Mouse (Mus musculus) liver, embryonic 14.5 days (tissue): Measurements from ENCODE around the gene Mc1r. TPM values are rescaled to one million over a fixed set of nuclear protein-coding genes. Genes with fewer than 3 reads are reported as not detected.

ENCODE experiments used
- ATAC-seq: fragments of 200-750 bp; cut with Nextera tagmentation; 2 replicates; pipeline ENCODE4 v1.8.0; 2017; ENCODE audit warnings: moderate number of reproducible peaks, mild to moderate bottlenecking, moderate library complexity; ENCODE audit not compliant: insufficient read depth
- DNase-seq, 3 experiments: peaks; one replicate each; pipeline ENCODE4 v3.0.0-alpha.2; 2012 to 2013; ENCODE audit warnings: low read depth in 3 of 3, low spot score in 3 of 3
- H3K27ac ChIP-seq: fragments of 300-500 bp; sonication (generic); 2 replicates; pipeline ENCODE4 v1.5.1; 2014; ENCODE audit warnings: moderate library complexity, mild to moderate bottlenecking, control low read depth, inconsistent platforms
- H3K27me3 ChIP-seq: fragments of 300-500 bp; sonication (generic); 2 replicates; pipeline ENCODE4 v1.6.1; 2014; ENCODE audit warnings: mild to moderate bottlenecking, low read length, moderate library complexity; ENCODE audit not compliant: control insufficient read depth, insufficient read depth
- H3K36me3 ChIP-seq: fragments of 300-500 bp; sonication (generic); replicated peaks from 2 replicates; pipeline ENCODE4 v1.6.1; 2014; ENCODE audit warnings: low read depth; ENCODE audit not compliant: control insufficient read depth, insufficient read depth
- H3K4me1 ChIP-seq, 2 experiments: fragments of 200-500 bp in 1 of 2; fragments of 300-500 bp in 1 of 2; sonication (generic) in 1 of 2; replicated peaks; 2 replicates each; pipeline ENCODE4 v1.6.1; 2012 to 2014; ENCODE audit warnings: antibody characterized with exemption in 1 of 2, inconsistent platforms in 1 of 2, low read length in 1 of 2; ENCODE audit not compliant: control insufficient read depth in 2 of 2, insufficient read depth in 2 of 2
- H3K4me2 ChIP-seq: fragments of 300-500 bp; sonication (generic); 2 replicates; pipeline ENCODE4 v1.6.1; 2014; ENCODE audit warnings: low read depth, mild to moderate bottlenecking, control low read depth, moderate library complexity
- H3K4me3 ChIP-seq, 2 experiments: fragments of 200-500 bp in 1 of 2; fragments of 300-500 bp in 1 of 2; sonication (generic) in 1 of 2; 2 replicates each; pipeline ENCODE4 v1.5.1; 2012 to 2014; ENCODE audit warnings: low read depth in 2 of 2, low read length in 2 of 2, mild to moderate bottlenecking in 2 of 2, control low read depth in 1 of 2, inconsistent platforms in 1 of 2, moderate library complexity in 1 of 2; ENCODE audit not compliant: insufficient read depth in 1 of 2
- H3K9ac ChIP-seq: fragments of 300-500 bp; sonication (generic); replicated peaks from 2 replicates; pipeline ENCODE4 v1.6.1; 2014; ENCODE audit warnings: mild to moderate bottlenecking, control low read depth, moderate library complexity
- H3K9me3 ChIP-seq: fragments of 300-500 bp; sonication (generic); 2 replicates; pipeline ENCODE4 v1.6.1; 2016; ENCODE audit warnings: low read length, mixed read lengths; ENCODE audit not compliant: control insufficient read depth
- CTCF ChIP-seq: IDR thresholded peaks from 2 replicates; pipeline ENCODE4 v1.5.1; 2016; ENCODE audit warnings: antibody characterized with exemption, low read depth, control low read depth
- EP300 ChIP-seq: IDR thresholded peaks from 2 replicates; pipeline ENCODE4 v1.6.1; 2016; ENCODE audit warnings: antibody characterized with exemption, low read depth
- WGBS: fragments of 180-500 bp; shearing (Covaris S2); extraction: QIAGEN DNeasy Blood & Tissue Kit; methylation state at CpG from one replicate; pipeline ENCODE4 v1.1.7; 2014; ENCODE audit not compliant: insufficient replicate concordance; 5-methylcytosine and 5-hydroxymethylcytosine counted together
- polyA plus RNA-seq, 2 experiments: library from polyadenylated mRNA; depleted of rRNA in 1 of 2; stranded (reverse) in 1 of 2; unstranded in 1 of 2; fragments of >200 nt; fragmentation: Nextera tagmentation in 1 of 2; extraction: Ambion mirVana in 1 of 2; gene quantifications; 2 replicates each; pipeline versions ENCODE4 v1.2.1 to v1.2.3; 2012 to 2014

Gene Mc1r
- polyA plus RNA-seq, 2 experiments: 0.03 TPM; not detected in 1

DNA sequence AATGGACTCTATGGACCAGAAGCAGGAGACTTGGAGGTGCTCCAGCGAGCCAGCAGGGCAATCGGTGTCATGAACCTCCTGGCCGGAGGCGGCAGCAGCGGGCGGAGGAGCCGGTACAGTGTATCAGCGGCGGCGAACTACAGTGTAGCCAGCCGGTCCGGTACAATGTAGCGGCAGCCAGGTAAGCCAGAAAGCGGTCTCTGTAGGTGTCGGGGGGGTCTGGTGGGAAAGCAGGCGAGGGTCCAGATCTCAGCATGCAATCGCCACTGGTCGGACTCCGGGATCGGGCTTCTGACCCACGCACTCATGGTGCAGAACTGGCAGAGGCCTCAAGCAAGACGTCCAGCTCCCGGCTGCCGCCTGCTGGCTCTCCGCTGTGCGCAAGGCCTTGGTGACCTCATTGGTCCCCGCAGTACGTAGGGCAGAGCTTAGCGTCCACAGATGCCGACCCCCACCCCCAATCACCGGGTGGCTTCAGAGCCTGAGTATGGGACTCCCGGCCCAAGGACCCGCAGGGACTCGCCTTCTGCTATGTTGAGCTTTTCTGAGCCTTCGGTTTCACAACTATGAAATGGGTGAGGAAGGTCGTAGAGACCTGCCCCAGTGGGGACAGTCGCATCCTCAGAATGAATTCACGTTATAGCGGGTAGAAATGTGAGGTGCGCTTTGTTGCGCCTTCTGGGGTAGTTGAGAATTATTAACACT is 36.1 kb downstream of the Mc1r start:
- Histone ChIP-seq H3K4me2 (peak overlapping the region; percentile 81), H3K9me3 (no peaks in the 10 kb centered on the region), H3K36me3 (no peaks in the 10 kb centered on the region), H3K27me3 (no peaks in the 10 kb centered on the region), H3K27ac (no peak overlapping the region), H3K4me3 (peak overlapping the region; percentile 72 to 85), H3K4me1 (peaks cover 4 to 10% of the 10 kb centered on the region in 2 experiments; a peak in 3 of 4 replicates), H3K9ac (peak overlapping the region; percentile 69)
- WGBS: 1% methylated on average over 41 of the region's 41 CpGs
- DNase-seq (peak; percentile 68 to 75 (median 72)), ATAC-seq (peak; percentile 93)
- peak; percentile 82 for TF ChIP-seq CTCF
- TF ChIP-seq EP300: no peak

- DNase-seq: no peak
- TF ChIP-seq EP300 (no peak), CTCF (no peak)
These were observed 36.6 kb downstream of the Mc1r start for GRCm38 (mm10) chr8:123443576-123443921.

GRCm38 (mm10) chr8:123444131-123444530 is 37.2 kb downstream of the Mc1r start:
- Histone ChIP-seq H3K27me3 (no peaks in the 10 kb centered on the region), H3K27ac (no peak overlapping the region), H3K4me3 (no peak overlapping the region), H3K9ac (no peak overlapping the region), H3K9me3 (no peaks in the 10 kb centered on the region), H3K4me2 (peak overlapping the region; percentile 81), H3K36me3 (no peaks in the 10 kb centered on the region), H3K4me1 (peaks cover 4 to 11% of the 10 kb centered on the region in 2 experiments; a peak in 3 of 4 replicates)
- ATAC-seq: no peak
- no peak for DNase-seq
- TF ChIP-seq CTCF (no peak), EP300 (no peak)
- WGBS: 54% methylated on average over 6 of the region's 6 CpGs

More at GRCm38 (mm10) chr8:123443576-123443921, 36.6 kb downstream of the Mc1r start:
- Histone ChIP-seq H3K4me2 (peak overlapping the region; percentile 81), H3K27ac (no peak overlapping the region), H3K4me3 (peak overlapping the region; percentile 72 to 85), H3K27me3 (no peaks in the 10 kb centered on the region), H3K36me3 (no peaks in the 10 kb centered on the region), H3K9me3 (no peaks in the 10 kb centered on the region), H3K4me1 (peaks cover 4 to 10% of the 10 kb centered on the region in 2 experiments; a peak in 3 of 4 replicates), H3K9ac (peak overlapping the region; percentile 69)
- ATAC-seq: no peak
- WGBS: 19% methylated on average over 4 of the region's 4 CpGs

DNA sequence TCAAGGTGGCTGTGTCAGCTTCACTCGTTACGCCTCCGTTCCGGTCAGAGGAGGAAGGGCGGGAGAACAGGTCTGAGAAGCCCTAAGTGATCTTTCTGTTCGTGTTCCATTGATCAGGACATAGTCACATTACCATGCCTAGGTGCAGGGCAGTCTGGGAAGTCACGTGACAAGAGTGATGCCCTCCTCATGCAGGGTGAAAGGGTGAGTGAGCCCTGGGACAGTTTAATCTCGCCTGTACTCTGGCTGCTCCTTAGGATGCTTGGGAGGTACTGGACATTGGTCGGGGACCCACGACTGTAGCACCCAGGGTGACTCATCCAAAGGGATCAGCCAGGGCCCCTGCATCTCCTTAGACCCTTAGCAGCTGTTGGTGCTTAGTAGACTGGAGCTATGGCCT is 39.1 kb downstream of the Mc1r start:
- WGBS: 67% methylated on average over 10 of the region's 10 CpGs
- peaks cover 4 to 15% of the 10 kb centered on the region in 2 experiments; a peak in 3 of 4 replicates for H3K4me1 ChIP-seq
- TF ChIP-seq CTCF (no peak), EP300 (no peak)

DNA sequence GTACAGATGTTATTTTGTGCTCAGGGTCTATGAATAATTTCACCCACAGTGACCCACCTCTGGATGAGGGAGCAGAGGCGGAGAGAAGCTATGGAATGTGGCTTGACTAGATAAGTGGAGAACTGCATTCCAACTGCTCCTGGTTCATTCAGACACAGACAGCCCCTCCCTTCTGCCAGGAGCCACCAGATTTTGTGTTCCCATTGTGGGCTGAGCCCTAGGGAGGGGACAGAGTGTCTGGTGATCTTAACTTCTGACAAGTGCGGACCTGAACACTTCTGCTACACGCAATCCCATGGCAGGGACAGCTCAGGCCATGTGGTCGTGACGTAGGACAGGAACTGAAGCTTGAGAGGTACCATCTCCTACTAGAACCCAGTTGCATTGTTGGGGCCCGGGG is 39.9 kb downstream of the Mc1r start:
- Histone ChIP-seq H3K4me1 (peaks cover 4 to 17% of the 10 kb centered on the region in 2 experiments; a peak in 3 of 4 replicates), H3K9me3 (no peaks in the 10 kb centered on the region), H3K27me3 (no peaks in the 10 kb centered on the region), H3K4me3 (no peak overlapping the region), H3K4me2 (no peak overlapping the region), H3K36me3 (no peaks in the 10 kb centered on the region), H3K27ac (no peak overlapping the region), H3K9ac (no peak overlapping the region)
- ATAC-seq (no peak), DNase-seq (no peak)
- WGBS: 72% methylated on average over 6 of the region's 6 CpGs
- TF ChIP-seq CTCF: no peak
- no peak for TF ChIP-seq EP300

More for the DNA sequence above, 39.1 kb downstream of the Mc1r start:
- Histone ChIP-seq H3K9ac (no peak overlapping the region), H3K4me3 (no peak overlapping the region), H3K36me3 (no peaks in the 10 kb centered on the region), H3K27me3 (no peaks in the 10 kb centered on the region), H3K9me3 (no peaks in the 10 kb centered on the region), H3K27ac (no peak overlapping the region), H3K4me2 (no peak overlapping the region)
- no peak for DNase-seq
- ATAC-seq: no peak
